Mouse (Mus musculus): ENCODE measurements around the gene Ppm1a. TPM values are rescaled to one million over a fixed set of nuclear protein-coding genes. Genes with fewer than 3 reads are reported as not detected.
A peak's percentile ranks its signal among the peaks of the same experiment; 100 is the strongest.

Ppm1a gene
- total RNA-seq, 4 experiments from 2014 or later, result 242 to 265 (median 252) TPM

- DNase-seq (ENCODE audit: low spot score in 2 of 2), result no peak
These were observed 68.4 kb downstream of the Ppm1a start for GRCm38 (mm10) chr12:72825656-72826055.

GRCm38 (mm10) chr12:72828846-72829556, 71.7 kb downstream of the Ppm1a start:
- no peak for DNase-seq (ENCODE audit: low spot score in 2 of 2)

GRCm38 (mm10) chr12:72829777-72830176, 72.5 kb downstream of the Ppm1a start:
- no peak for DNase-seq (ENCODE audit: low spot score in 2 of 2)

GRCm38 (mm10) chr12:72830317-72830716, 73.1 kb downstream of the Ppm1a start:
- DNase-seq (ENCODE audit: low spot score in 2 of 2), result peak; percentile 36 to 56

GRCm38 (mm10) chr12:72831711-72832432, 74.6 kb downstream of the Ppm1a start:
- peak; percentile 41 to 57 for DNase-seq (ENCODE audit: low spot score in 2 of 2)

GRCm38 (mm10) chr12:72834773-72835517, 77.7 kb downstream of the Ppm1a start:
- DNase-seq (ENCODE audit: low spot score in 2 of 2), result no peak

- no peak for DNase-seq (ENCODE audit: low spot score in 2 of 2)
These were observed 78.3 kb downstream of the Ppm1a start for GRCm38 (mm10) chr12:72835518-72836015.

GRCm38 (mm10) chr12:72837302-72837701, 80.0 kb downstream of the Ppm1a start:
- DNase-seq (ENCODE audit: low spot score in 2 of 2), result no peak

- DNase-seq (ENCODE audit: low spot score in 2 of 2), result no peak
These were observed 84.2 kb downstream of the Ppm1a start for GRCm38 (mm10) chr12:72841500-72841899.

- DNase-seq (ENCODE audit: low spot score in 2 of 2), result no peak
These were observed 85.9 kb downstream of the Ppm1a start for GRCm38 (mm10) chr12:72843135-72843534.

GRCm38 (mm10) chr12:72843555-72843954, 86.3 kb downstream of the Ppm1a start:
- DNase-seq (ENCODE audit: low spot score in 2 of 2), result no peak

- DNase-seq (ENCODE audit: low spot score in 2 of 2), result no peak
These were observed 86.8 kb downstream of the Ppm1a start for GRCm38 (mm10) chr12:72843973-72844620.

- DNase-seq (ENCODE audit: low spot score in 2 of 2), result no peak
These were observed 88.7 kb downstream of the Ppm1a start for GRCm38 (mm10) chr12:72845946-72846345.

- no peak for DNase-seq (ENCODE audit: low spot score in 2 of 2)
These were observed 90.5 kb downstream of the Ppm1a start for GRCm38 (mm10) chr12:72847725-72848124.

Other genes with a start within 250 kb of the Ppm1a start
- gene Pcnx4, start 221.1 kb upstream of the Ppm1a start, total RNA-seq (2022), result 10 to 100 TPM; 30.3 to 32.7 (median 30.8) TPM
- not detected for gene Gm4756, start 107.8 kb upstream of the Ppm1a start, total RNA-seq (2022)
- 10 to 100 TPM; 40.5 to 47.7 (median 46.1) TPM for gene Dhrs7, start 92.5 kb upstream of the Ppm1a start, total RNA-seq (2022)
- gene Six6, start 182.4 kb downstream of the Ppm1a start, total RNA-seq (2022), result not detected
- 10 to 100 TPM in 1 of 4 experiments, 1 to 10 TPM in 3; 6.8 to 10.3 (median 6.9) TPM for gene 4930447C04Rik, start 183.3 kb downstream of the Ppm1a start, total RNA-seq (2022)

All from layer of hippocampus, adult 8-10 months (tissue).